Mouse (Mus musculus): ENCODE data around the gene Zc3h7b.

Zc3h7b gene

DNA sequence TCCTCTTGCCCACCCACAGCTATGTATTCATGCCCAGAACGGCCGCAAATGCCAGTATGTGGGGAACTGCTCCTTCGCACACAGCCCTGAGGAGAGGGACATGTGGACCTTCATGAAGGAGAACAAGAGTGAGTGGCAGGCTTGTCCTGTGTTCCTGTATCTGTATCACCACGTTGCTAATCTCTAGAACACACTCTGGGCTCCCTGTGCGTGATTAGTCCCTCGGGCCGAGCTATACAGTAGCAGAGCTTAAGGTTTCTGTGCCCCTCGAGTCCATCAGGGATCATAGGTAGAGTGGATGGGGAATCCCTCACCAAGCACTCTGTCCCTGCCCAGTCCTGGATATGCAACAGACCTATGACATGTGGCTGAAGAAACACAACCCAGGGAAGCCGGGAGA is 47.6 kb downstream of the Zc3h7b start:
- no peak for DNase-seq (ENCODE audit: low spot score)

DNA sequence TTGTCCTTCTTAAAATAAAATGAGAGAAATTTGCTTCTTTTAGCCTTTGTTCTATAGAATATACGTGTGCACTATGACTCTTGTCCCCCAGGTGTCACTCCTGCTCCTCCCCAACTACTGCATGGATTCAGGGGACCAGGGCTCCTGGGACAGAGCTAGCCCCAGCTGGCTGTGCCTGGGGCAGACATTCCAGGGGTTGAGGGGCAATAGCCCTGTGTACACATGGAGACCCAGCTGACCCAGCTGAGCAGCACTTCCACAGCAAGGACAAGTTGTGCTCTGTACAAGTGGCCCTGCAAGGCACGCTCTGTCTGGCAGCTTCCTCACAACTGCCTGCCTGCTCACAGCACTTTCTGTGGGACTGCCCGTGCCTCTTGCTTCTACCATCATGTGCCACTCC is 51.4 kb downstream of the Zc3h7b start:
- DNase-seq (ENCODE audit: low spot score), result no peak

DNA sequence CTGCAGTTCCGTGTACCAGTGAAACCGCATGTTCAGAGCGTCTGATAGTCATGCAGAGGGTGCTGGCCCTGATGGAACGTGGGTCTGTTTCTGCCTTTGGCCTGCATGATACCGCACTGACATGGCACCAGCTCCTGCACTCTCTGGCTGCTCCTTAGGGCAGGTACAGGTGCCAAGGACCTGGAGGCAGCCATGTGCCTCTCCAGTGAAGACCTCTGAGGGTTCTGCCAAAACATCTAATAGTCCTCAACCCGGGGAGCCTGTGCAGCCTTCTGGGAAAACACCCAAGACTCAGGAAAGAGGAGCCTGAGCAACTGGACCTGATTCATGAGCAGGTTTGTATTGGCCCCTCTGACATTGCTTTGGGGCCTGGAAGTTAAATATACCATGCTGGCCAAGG is 53.0 kb downstream of the Zc3h7b start:
- DNase-seq (ENCODE audit: low spot score), result no peak

- DNase-seq (ENCODE audit: low spot score), result no peak
These were observed 53.6 kb downstream of the Zc3h7b start for GRCm38 (mm10) chr15:81798421-81798820.

- DNase-seq (ENCODE audit: low spot score), result no peak
These were observed 55.5 kb downstream of the Zc3h7b start for GRCm38 (mm10) chr15:81800391-81800790.

DNA sequence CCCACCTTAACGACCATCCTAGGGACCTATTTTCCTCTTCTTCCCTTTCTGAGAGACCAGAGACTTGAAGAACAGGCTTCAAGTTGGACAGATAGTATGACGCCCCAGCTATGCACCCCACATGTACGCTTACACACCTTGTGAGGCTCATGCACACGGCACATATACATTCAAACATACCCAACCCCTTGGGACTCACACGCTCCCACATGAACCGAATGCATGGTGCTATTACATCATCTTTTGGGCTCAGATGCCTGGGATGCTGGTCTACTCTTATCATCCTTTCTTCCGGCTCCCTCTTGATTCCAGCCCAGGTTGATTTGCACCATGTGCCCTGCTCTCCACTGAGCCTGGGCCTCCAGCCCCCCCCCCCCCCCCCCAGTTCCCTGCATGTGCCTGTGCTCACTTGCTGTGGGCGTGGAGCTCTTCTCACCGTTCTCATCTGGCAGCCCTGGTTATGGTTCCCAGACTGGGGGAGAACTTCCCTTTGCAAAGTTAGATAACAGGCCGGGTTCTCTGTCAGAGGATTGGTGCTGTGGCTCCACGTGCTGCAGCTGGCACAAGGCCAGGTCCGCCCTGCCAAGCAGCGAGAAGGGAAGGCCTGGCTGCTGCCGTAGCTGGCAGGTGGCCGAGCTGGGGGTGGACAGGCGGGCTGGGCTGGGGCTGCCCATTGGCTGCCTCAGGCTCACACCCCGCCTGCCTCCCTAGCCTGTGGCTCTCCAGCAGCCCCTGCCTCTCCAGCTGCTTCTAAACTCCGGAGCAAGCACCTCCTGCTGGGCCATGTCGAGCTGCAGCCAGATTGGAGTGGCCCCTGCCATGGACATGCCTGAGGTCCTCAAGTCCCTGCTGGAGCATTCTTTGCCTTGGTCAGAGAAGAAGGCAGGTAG is 57.4 kb downstream of the Zc3h7b start, which contains the start of gene Tef:
Gene Tef (plus strand): TSS at position 421 of the 890 bp plus-strand sequence.
- DNase-seq (ENCODE audit: low spot score), result peak; percentile 100

GRCm38 (mm10) chr15:81802941-81803351 is 58.1 kb downstream of the Zc3h7b start:
- no peak for DNase-seq (ENCODE audit: low spot score)

DNA sequence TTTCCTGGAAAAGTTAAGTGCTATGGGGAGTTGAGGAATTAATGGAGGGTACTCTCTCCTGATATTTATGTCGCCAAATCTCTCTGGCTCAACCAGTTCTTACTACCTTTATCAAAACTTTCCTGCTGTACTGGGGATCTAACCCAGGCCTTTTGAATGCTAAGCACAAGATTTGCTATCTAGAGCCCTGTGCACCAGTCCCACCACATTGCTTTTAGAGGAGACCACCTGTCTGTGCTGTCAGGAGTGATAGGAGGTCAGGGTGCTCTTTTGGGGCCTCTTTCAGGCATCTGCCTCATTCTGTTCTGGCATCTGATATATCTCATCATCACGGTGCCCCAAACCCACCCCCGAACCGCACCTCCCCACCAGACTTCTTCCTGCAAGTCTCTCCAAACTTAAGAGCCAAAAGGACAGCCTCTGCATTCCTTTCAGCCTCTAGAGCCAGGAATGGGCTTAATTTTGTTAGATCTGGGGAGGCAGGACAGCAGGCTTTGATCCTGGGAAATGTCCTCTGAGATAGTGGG is 58.6 kb downstream of the Zc3h7b start:
- DNase-seq (ENCODE audit: low spot score), result no peak

DNA sequence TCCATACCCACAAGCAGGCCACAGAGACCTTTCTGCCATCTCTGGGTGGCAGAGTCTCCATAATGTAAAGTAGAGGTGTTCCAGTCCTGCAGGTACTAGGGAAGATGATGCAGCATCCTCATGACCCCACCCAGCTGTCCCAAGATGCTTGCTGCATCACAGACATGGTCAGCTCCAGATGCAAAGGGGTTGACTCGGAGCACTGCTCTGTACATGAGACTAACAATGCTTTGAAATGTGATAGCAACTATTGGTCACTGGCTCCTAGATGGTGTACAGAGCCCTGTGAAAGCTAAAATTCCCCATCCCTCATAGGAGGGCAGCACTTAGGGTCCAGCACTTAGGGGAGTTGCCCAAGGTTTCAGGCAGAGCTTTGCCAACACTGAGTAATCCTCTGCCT is 59.3 kb downstream of the Zc3h7b start:
- no peak for DNase-seq (ENCODE audit: low spot score)

- no peak for DNase-seq (ENCODE audit: low spot score)
These were observed 60.0 kb downstream of the Zc3h7b start for GRCm38 (mm10) chr15:81804883-81805282.

GRCm38 (mm10) chr15:81805624-81806023 is 60.8 kb downstream of the Zc3h7b start:
- no peak for DNase-seq (ENCODE audit: low spot score)

GRCm38 (mm10) chr15:81806621-81807404 is 62.0 kb downstream of the Zc3h7b start:
- no peak for DNase-seq (ENCODE audit: low spot score)

GRCm38 (mm10) chr15:81808799-81809198 is 63.9 kb downstream of the Zc3h7b start:
- no peak for DNase-seq (ENCODE audit: low spot score)

DNA sequence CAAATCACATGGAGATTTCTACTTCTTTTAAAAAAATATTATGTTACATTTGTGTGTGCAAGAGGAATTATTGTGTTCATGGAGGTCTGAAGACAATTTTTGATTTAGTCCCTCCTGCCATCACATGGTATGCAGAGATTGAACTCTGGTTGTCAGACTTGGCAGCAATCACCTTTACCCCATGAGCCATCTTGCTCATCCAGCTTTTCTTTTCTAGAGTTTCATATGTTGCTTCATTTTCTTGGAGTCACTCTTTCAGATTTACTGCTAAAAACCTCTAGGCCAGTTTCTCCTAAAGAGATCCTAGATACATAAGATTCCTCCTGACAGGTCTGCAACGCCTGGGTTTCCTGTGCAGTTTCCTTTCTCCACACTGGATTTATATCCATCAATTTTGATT is 64.7 kb downstream of the Zc3h7b start:
- DNase-seq (ENCODE audit: low spot score), result no peak

DNA sequence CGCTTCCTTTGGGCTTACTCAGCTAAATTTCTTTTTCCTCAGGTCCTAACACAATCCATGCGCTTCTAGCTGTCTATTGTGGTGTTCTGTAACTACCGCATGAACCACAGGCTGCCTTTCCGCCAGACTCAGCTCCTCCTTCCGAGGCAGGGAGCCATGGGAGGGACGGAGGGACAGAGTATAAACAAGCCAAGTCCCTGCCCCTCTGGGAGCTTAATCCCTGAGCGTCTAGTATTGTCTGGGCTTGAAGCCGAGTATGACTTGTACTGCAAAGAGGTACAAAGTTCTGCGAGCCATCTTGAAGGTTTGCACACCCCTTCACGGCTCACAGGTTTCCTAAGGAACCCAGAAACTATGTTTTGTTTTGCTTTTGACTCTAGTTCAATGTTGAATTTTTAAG is 65.3 kb downstream of the Zc3h7b start:
- DNase-seq (ENCODE audit: low spot score), result peak; percentile 85

- DNase-seq (ENCODE audit: low spot score), result peak; percentile 97
These were observed 66.1 kb downstream of the Zc3h7b start for GRCm38 (mm10) chr15:81810671-81811598.

- DNase-seq (ENCODE audit: low spot score), result no peak
These were observed 66.7 kb downstream of the Zc3h7b start for GRCm38 (mm10) chr15:81811599-81811996.

DNA sequence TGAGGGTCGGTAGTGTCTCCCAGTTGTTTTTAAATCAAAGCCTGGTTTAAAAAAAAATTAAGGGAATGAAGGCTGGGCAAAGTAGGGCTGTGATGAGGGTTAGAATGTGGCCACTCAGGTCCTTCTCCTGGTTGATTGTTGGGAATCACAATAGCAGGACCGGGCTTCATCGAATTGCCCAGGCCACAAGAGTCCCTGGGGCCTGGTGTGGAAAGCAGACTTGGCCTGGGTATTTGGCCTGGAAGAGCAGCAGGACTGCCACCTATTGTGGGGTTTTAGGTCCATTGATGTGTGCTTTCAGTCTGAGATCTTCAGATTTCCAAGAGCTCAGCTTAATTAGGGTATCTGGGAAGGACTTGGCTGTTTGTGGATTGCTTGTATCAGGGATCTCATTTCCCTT is 67.4 kb downstream of the Zc3h7b start:
- no peak for DNase-seq (ENCODE audit: low spot score)

GRCm38 (mm10) chr15:81812696-81813631 is 68.1 kb downstream of the Zc3h7b start:
- DNase-seq (ENCODE audit: low spot score), result no peak

GRCm38 (mm10) chr15:81813986-81814705 is 69.3 kb downstream of the Zc3h7b start:
- DNase-seq (ENCODE audit: low spot score), result no peak

Data from ovary, postnatal 14 days (tissue).